Comparison of ENCODE assay signal across 8 mouse cellular contexts in genomic region chr7:35054977-35055618, GRCm38 (mm10). TPM values are rescaled to one million over a fixed set of nuclear protein-coding genes. Genes with fewer than 3 reads are reported as not detected.
DNase-seq lines count a peak whose midpoint lies in the region; ATAC-seq and TF ChIP-seq lines count a peak whose summit lies in the region.

No protein-coding gene starts in this region.

- intact Hi-C loops in left cerebral cortex, adult 2 months (cut with DNase I): no loop called here
- intact Hi-C loops in left cerebral cortex, postnatal 25 days (cut with DNase I): loop anchor here (2.0 kb wide), 2 partner anchors 28 to 64 kb away; partner anchors contain the start of gene Cebpa

- H3ac ChIP-seq in myocyte (ENCODE audit: control insufficient read depth, insufficient read length): peak overlapping the region; percentile 99

- H3K9me3 ChIP-seq in embryonic facial prominence, embryonic 12.5 days: no peaks in the 10 kb centered on the region
- peaks cover 6% of the 10 kb centered on the region; the same call in 1 of the 2 replicates for H3K9me3 ChIP-seq in intestine, embryonic 16.5 days (ENCODE audit: control insufficient read depth, low read length)

- no peaks in the 10 kb centered on the region for H3K27me3 ChIP-seq in embryonic facial prominence, embryonic 12.5 days
- H3K27me3 ChIP-seq in intestine, embryonic 16.5 days (replicated peaks; ENCODE audit: control insufficient read depth, insufficient read depth, low read length): no peaks in the 10 kb centered on the region
- H3K27me3 ChIP-seq in myocyte (ENCODE audit: control insufficient read depth, insufficient read depth, insufficient read length): no peaks in the 10 kb centered on the region

- no peak for ATAC-seq in embryonic facial prominence, embryonic 12.5 days (ENCODE audit: insufficient number of reproducible peaks, insufficient read depth, low FRiP score, low TSS enrichment)
- ATAC-seq in intestine, embryonic 16.5 days: no peak

- peaks cover 17% of the 10 kb centered on the region for H3K4me1 ChIP-seq in embryonic facial prominence, embryonic 12.5 days
- peaks cover 24% of the 10 kb centered on the region for H3K4me1 ChIP-seq in intestine, embryonic 16.5 days (ENCODE audit: control insufficient read depth, insufficient read depth, low read length)

- H3K36me3 ChIP-seq in embryonic facial prominence, embryonic 12.5 days: peaks cover 9% of the 10 kb centered on the region; the same call in 1 of the 2 replicates
- H3K36me3 ChIP-seq in intestine, embryonic 16.5 days (ENCODE audit: control insufficient read depth, insufficient read depth, low read length): peaks cover 6% of the 10 kb centered on the region; the same call in 1 of the 2 replicates
- peaks cover 22% of the 10 kb centered on the region for H3K36me3 ChIP-seq in myocyte (ENCODE audit: control insufficient read depth, insufficient read depth)

- peak overlapping the region; percentile 98 for H3K9ac ChIP-seq in embryonic facial prominence, embryonic 12.5 days
- H3K9ac ChIP-seq in intestine, embryonic 16.5 days (ENCODE audit: low read depth, low read length): peak overlapping the region; percentile 89

- TF ChIP-seq POLR2A in myocyte (IDR thresholded peaks at IDR 0.05; ENCODE audit: insufficient read length, low read depth): no peak

- peak overlapping the region; percentile 86 for H3K4me3 ChIP-seq in left cerebral cortex, adult 2 months
- peak overlapping the region; percentile 98 for H3K4me3 ChIP-seq in embryonic facial prominence, embryonic 12.5 days
- peak overlapping the region; percentile 82 for H3K4me3 ChIP-seq in intestine, embryonic 16.5 days (ENCODE audit: low read length)
- peak overlapping the region; percentile 95 for H3K4me3 ChIP-seq in myocyte

- peaks cover 58% of the 10 kb centered on the region for H3K79me2 ChIP-seq in myocyte (ENCODE audit: control insufficient read depth, insufficient read depth)

- H3K27ac ChIP-seq in left cerebral cortex, adult 2 months: peak overlapping the region; percentile 95
- no peak overlapping the region for H3K27ac ChIP-seq in embryonic facial prominence, embryonic 12.5 days
- H3K27ac ChIP-seq in intestine, embryonic 16.5 days (ENCODE audit: low read length): peak overlapping the region; percentile 89

- DNase-seq in left cerebral cortex, adult 2 months (ENCODE audit: extremely low spot score in 1 of 2, low spot score in 2 of 2): no peak
- no peak for DNase-seq in left cerebral cortex, postnatal 25 days (ENCODE audit: low spot score in 2 of 2)
- no peak for DNase-seq in retina, embryonic 14.5 days (ENCODE audit: low spot score)
- DNase-seq in urinary bladder, postnatal 36 days (ENCODE audit: low spot score in 2 of 2): no peak
- no peak for DNase-seq in right cerebral cortex, postnatal 10 days (ENCODE audit: low spot score in 2 of 2)

- 64% methylated on average over 2 of the region's 2 CpGs for WGBS in embryonic facial prominence, embryonic 12.5 days
- WGBS in intestine, embryonic 16.5 days: 58% methylated on average over 2 of the region's 2 CpGs

- TF ChIP-seq CTCF in left cerebral cortex, adult 2 months (IDR thresholded peaks at IDR 0.05): no peak

- peak overlapping the region; percentile 89 for H3K4me2 ChIP-seq in embryonic facial prominence, embryonic 12.5 days (replicated peaks)
- peak overlapping the region; percentile 82 for H3K4me2 ChIP-seq in intestine, embryonic 16.5 days (ENCODE audit: low read depth, low read length)
- peak overlapping the region; percentile 79 for H3K4me2 ChIP-seq in myocyte (ENCODE audit: low read depth)

TF ChIP-seq in myocyte, 11 proteins besides CTCF, POLR2A, EP300 and RAD21:
- TF ChIP-seq CEBPB (IDR thresholded peaks at IDR 0.05; ENCODE audit: insufficient read depth, poor library complexity, severe bottlenecking) (peak; percentile 47; the same call in 1 of the 2 replicates), E2F4 (IDR thresholded peaks at IDR 0.05; ENCODE audit: insufficient read depth) (no peak)

RNA-seq across cellular contexts. Expression of gene Cebpg, which starts 1.3 kb away (rescaled TPM):
- total RNA-seq in left cerebral cortex, adult 2 months (2021): 10 to 100 TPM; 34.3 to 38.4 TPM
- 10 to 100 TPM; 31.3 to 34.8 TPM for total RNA-seq in left cerebral cortex, postnatal 25 days (2021)
- 49.9 and 55.8 TPM in 2 replicates for polyA plus RNA-seq in embryonic facial prominence, embryonic 12.5 days (2016; fragmentation: Nextera tagmentation; extraction: Ambion mirVana)
- 43.4 and 46.4 TPM in 2 replicates for polyA plus RNA-seq in intestine, embryonic 16.5 days (2015; fragmentation: Nextera tagmentation; extraction: Ambion mirVana)
- polyA plus RNA-seq in myocyte (2012; fragmentation: generic; extraction: Trizol): 25.0 TPM
